Mouse (Mus musculus): ENCODE data around the gene Dnah2.
"Not testable (repeated sequence)": the region's sequence is repeated elsewhere in the genome, so short reads cannot be mapped to it uniquely, and the experiment has no call there.

Dnah2 gene

DNA sequence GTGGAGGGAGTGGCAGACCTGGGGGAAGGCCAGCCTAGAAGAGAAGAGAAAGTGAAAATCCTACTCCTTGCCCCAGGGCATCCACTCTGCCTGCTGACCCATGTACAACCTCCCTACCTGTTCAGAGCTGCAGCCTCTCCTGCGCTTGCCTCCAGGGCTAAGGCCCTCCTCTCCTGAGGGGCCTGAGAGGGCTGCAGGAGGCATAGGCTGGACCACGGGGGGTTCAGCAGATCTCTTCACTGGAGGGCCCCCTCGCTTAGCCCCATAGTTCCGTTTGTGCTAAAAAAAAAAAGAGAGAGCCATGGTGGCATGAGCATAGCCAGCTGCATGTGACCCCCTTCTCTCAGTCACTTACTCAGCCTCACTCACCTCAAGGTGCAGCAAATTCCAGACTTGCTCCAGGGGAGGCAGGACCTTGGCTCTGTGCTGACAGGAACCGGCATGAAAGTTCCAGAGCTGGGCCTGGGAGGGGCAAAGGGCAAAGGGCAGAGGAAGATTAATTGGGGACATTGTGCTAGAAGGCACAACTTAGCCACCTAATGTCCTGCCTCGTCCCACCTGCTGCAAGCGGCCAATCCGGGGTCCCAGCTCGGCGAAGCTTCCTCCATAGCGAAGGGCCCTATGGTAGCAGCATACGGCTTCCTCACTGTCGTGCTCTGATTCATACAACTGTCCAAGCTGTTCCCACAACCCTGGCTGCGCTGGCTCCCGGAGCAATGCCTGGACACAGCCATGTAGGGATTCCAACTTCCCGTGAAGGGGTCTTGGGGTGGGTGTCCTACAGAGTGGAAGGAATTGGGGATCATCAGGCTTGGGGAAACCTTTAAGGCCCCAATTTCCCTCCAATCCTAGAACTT is 141.8 kb downstream of the Dnah2 start:
- DNase-seq (ENCODE audit: low spot score): no peak

DNA sequence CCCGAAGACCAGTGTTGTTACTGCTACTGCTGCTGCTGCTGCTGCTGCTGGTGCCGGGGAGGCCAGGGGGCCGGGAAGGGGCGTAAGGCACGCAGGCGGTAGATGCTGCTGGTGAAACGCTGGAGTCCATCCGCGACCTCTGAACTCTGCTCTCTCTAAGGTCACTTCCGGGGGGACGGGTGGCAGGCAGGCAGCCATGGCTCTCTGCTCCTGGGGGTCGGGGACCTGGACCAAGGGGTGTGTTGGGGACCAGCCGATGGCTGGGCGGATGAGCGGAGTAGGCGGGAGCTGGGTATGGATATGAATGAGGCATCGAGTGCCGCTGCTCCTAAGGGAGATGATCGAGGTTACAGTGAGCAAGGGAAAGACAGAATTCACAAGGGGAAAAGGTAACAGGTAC is 142.6 kb downstream of the Dnah2 start:
- DNase-seq (ENCODE audit: low spot score): no peak

DNA sequence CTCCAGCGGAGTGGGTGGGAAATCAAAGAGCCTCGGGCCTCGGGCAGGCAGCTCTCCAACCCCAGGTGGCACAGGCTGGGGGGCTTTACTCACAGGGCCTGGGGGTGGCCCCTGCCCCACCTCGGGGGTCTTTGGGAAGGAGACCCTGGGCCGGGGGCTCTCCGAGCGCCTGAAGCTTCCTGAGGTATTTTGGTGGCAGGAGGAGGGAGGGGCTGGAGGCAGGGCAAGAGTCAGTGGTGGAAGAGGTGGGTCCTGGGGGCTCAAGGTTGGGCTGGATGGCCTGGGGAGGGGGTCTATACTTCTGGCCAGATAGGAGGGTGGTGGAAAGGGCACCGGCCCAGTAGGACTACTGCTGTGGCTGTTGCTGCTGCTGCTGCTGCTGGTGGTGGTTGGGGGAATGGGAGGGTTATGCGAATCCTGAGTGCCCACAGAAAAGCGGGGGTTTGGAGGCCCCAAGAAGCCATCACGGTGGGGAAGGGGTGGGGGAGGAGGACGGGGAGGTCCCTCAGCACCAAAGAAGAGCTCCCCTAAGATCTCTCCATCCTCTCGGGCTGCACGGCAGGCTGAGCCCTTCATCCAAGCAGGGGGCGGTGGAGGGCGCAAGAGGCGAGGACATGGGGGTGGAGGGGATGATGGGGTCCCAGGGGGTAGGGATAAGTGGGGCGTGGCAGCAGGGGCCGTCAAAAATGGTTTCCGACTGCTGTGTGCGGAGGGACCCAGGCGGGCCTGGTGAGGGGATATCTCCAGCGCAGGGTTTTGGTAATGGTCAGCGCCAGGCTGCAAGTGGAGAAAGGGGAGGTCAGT is 143.3 kb downstream of the Dnah2 start:
- DNase-seq (ENCODE audit: low spot score): no peak

DNA sequence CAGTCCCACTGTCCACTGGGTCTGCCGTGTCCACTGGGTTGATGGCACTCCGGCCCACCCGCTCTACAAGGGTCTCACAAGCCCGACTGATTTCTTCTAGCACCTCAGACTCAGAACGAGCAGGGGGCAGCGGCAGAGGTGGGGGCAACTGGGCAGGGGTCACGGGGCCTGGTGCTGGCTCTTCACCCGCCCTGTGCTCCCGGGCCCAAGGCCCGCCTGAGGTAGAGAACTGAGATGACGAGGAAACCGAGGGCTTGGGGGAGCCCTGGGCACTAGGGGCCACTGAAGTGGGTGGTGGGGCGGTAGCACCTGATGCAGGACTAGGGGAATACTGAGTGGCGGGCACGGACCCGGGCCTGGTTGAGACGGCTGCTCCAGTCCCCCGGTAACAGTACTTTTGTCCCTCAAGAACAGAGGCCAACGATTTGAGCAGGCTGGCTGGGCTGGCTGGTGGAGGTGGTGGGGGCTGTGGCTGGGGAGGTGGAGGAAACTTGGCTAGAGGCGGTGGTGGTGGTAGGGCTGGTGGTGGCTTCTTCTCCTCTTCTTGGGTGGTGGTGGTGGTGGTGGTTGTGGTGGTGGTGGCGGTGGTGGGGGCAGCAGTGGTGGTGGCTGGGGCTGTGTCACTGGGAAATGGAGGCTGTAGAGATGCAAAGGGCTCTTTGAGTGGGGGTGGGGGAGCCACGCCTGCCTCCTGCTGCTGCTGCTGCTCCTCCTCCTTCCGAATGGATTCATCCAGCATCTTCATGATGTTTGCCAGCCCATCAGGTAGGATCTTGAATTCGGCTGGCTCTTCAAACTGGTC is 144.1 kb downstream of the Dnah2 start:
- DNase-seq (ENCODE audit: low spot score): no peak

DNA sequence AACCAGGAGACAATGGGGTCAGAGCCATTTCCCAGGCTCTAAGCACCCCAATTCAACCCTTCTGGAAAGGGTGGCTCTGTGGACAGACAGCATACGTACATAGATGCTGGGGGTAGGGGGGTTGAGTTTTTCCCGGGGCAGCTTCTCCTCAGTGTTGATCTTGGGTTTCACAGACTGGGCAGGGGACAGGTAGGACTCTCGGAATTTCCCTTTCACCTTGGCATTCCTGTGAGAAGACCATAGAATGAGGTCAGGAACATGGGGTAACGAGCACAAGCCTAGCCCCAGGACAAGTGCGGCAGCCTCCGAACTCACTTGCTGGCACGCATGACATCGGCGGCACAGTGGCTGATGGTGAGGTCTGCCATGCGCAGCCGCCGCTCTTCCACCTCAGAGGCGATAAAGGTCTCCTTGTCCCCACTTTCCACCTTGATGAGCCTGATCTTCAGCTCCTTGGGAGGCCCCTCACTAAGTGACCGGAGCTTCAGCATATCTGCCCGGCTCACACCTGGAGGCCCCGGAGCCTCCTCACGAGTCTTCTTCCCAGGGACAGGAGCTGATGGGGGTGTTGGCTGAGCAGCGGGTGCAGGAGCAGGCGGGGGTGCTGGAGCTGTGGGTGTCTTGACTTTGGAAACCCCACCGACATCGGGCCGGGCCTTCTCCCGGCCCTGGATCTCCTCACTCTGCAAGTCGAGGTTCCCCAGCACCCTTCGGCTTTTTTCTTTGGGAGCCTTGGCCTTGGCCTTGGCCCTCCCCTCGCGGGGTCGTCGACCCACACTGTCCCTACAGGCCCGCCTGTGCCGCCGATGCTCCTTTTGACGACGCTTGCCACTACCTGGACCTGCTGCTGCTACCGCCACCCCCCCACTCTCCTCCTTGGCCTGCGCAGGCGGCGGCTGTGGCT is 145.0 kb downstream of the Dnah2 start:
- DNase-seq (ENCODE audit: low spot score): no peak

DNA sequence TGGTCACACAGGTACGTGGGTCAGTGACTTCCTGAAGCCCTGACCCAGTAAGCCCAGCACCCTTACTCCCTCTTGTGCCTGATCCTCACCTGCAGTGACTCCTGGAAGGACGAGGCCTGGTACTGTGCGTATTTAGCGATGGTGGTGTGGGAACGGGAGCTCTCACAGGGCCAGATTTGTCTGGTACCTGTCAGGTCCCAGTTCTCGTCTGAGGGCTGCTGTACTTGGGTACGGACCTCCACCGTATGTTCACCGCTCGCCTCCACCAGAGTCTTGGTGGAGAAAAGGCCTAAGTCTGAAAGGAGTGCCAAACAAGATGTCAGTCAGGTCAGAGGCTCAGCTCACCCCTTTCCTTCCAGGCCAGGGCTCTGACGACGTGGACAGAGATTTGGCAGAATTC is 146.9 kb downstream of the Dnah2 start:
- DNase-seq (ENCODE audit: low spot score): no peak

DNA sequence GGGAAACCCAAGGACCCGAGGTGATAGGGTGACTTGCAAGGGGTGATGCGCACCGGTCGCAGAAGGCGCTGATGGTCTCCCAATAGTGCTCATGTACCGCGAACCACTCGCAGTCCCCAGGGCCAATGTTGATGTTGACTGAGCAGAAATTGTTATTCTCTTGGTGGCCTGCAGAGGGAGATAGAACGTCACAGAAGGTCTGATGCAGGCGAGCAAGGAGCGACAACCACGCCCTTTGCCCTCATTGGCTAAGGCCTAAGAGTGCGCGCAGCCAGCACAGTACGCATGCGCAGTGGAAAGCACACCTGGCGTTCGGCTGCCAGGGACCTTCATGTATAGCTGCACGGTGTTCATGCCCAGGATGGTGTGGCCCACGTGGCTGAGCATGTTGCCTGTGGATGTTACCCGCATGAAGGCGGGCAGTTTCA is 147.7 kb downstream of the Dnah2 start:
- peak; percentile 72 for DNase-seq (ENCODE audit: low spot score)

DNA sequence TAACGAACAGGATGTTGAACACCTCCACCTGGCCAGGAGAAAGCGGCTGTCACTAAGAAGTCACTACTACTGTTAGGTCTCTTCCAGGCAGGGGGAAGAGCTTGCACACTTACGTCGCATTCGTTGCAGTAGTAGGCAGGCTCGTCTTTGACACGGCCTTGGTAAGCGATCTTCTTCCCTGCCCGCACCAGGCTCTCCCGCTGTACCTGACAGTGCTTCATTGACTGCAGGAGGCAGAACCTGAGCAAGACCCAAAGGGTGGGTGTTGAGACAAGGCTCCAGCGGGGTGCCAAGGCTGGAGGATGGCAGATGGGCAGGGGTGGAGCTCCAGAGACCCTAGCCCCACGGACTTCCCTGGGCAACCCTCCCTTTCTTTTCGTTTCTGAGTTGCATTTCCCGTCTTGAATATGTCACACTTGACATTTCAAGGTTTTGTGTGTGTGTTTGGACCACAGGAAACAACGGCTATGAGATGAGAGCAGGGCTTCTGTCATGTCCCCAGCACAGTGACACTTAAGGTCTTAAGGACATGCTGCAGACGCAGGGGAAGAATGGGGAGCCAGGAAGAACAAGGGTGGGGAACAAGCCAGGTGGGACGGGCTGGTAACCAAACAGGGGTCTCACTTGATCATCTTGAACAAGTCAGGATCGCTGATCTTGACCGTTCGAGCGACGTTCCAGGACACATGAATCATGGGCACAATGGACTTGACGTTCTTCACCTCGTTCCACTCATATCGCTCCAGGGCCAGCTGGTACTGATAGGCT is 148.6 kb downstream of the Dnah2 start:
- DNase-seq (ENCODE audit: low spot score): no peak

DNA sequence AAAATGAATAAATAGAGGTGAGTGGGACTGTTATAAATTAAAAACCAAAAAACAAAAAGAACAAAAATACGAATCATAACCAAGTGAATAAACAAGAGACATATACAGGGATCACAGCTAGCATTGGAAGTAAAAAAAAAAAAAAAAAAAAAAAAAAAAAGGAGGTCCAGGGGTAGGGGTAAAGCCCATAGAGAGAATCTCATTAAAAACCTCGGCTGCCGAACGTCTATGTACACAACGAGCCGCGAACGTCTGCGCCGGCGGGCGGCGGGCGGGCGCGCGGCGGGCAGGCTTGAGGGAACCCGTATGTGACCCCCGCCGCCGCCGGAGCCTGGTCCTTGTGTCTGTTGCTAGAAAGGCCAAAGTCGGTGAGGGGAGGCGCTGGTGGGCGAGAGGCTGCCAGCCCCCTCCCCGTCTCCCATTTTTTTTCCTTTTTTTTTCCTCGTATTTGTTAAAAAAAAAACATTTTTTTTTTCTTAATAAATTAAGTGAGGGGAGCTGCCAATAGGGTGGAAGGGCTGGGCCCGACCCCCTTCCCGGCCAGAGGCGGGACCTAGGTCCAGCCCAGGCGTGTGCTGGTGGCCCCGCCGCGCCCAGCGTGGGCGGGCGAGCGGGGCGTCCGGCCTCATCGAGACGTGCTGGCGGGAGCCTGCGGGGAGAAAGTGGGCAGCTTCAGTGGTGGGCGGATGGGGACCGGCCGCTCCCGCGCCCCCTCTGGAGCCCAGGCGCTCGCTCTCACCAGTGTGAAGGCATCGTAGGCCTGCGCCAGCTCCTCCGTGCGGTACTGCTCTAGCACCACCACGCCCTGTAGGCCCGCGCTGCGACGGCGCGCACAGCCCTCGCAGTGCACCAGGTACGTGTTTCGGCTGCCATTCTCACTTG is 149.5 kb downstream of the Dnah2 start:
- DNase-seq (ENCODE audit: low spot score): no peak

DNA sequence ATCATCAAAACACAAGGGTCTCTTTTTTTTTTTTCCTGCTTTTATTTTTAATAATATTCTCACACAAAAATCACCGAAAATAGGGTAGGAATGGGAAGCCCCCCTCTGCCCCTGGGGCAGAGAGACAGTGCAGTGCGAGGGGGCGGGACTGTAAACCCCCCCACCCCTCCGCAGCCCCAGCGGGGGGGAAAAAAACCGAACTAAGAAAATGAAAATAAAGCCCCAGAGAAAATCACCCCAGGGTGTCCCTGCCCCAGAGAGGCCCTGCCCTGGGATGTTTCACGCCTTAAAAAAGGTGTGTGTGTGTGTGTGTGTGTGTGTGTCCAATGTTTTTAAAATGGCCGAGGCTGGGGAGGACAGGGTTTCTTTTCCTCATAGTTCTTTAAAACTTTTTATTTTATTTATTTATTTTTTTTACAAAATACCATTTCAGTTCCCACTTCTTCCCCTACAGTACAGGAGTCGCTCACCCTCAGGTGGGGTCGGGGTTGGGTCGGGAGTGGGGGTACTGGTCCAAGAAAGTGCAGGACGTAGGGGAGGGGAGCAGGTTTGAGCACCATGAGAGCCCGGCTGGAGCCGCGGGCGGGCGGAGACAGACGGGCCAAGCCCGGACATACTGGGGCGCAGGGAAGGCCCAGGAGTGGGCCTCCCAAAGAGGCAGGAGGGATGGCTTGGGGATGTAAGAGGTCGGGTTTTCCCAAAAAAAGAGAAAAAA is 150.3 kb downstream of the Dnah2 start:
- no peak for DNase-seq (ENCODE audit: low spot score)

DNA sequence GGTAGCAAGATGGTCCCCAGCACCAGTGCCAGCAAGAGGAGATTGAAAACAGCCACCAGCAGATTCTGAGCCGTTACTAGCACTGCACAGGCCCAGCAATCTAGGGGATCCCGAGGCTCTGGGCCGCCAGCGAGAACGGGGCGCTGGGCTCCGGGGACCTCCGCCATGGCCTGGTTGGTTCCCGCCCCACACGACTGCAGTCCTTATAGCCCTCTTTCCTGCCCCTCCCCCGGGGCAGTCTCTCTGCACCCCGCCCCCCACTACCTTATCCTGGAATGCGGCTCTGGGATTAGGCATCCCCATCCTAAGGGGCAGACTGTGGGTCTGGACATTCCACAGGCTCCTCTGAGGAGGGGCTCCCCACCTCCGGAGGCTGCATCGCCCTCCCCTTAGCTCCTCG is 150.9 kb downstream of the Dnah2 start, which contains the start of gene Tmem88:
Gene Tmem88, minus strand, starts transcription at position 176 of the 400 bp plus-strand sequence.
- no peak for DNase-seq (ENCODE audit: low spot score)

DNA sequence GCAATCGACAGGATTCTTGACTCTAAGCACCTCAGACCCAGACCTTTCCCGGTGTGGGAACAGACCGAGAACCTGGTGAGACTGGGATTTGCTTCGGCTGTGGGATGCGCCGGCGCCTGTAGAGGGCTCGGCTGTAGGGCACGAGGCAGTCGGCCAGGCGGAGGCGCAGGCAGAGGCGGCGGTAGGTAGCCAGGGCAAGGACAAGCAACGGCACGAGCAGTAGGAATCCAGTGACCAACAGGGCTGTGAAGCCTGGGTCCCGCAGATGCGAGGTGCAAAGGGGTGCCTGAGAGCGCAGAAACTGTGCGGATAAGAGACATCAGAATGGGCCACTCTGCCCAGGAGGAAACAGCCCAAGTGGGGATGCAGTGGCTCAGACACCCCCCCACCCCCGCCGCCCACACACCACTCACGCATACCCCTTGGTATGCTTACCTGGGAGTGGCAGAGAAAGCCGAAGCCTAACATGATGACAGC is 151.3 kb downstream of the Dnah2 start:
- no peak for DNase-seq (ENCODE audit: low spot score)

DNA sequence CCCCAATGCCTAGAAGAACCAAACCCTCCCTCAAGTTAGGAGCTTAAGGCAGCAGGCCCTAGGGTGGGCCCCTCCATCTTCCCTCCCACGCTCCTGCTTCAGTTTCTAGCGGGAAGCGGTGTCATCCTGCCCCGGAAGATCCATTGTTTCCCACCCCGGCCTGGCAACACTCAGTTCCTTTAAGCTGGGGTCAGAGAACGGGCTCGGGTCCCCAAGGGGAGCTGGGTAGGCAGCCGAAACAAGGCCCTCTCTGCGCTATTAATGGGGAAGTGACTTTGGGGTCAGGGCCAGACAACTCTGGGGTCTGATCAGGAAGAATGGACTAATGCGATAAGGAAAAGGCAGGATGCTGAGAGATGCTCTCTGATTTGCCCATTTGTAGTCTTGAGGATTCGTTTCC is 152.1 kb downstream of the Dnah2 start:
- DNase-seq (ENCODE audit: low spot score): no peak

DNA sequence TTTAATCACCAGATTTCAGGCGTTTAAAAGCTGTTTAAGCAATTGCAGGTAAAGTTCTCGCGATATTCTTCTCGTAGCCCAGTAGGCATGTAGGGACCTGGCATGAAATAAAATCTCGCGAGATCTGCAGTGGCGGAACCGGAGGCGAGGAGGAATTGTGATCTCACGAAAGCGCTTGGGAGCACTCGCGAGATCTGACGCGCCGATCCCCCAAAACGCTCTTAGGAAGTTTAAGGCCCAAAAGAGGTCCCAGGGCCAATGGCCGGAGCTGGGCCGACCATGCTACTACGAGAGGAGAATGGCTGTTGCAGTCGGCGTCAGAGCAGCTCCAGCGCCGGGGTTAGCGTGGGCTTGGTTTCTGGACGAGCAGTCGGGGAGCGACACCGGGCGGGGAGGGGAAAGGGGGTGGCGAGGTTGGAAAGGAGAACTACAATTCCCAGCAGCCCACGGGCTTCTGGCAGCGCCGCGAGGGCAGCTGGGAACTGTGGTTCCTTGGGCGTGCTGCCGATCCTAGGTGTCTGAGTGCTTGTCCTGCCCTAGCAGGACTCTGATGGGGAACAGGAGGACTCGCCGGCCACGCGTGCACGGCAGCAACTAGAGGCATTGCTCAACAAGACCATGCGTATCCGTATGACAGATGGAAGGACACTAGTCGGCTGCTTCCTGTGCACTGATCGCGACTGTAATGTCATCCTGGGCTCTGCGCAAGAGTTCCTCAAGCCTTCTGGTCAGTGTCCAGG is 153.1 kb downstream of the Dnah2 start:
- peak; percentile 99 for DNase-seq (ENCODE audit: low spot score)

DNA sequence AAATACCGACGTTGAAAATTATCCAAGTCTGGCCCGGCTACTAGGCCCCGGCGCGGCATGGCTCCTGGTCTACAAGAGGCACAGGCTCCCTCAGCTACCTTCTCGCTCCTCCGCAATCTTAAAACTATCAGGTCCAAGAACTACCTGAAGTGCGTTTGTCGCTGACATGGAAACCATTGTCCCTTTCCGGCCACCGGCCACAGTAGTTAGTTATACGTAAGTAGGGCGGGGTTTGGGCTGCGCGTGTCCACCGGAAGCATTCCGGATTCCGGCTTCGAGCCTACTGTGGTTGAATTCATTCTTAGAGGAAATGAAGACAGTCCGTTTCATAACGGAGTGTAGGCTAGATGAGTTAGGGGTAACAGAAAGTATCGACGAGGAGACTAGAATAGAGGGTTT is 153.7 kb downstream of the Dnah2 start, which contains the start of the genes Naa38 and Cyb5d1:
Gene Naa38, plus strand, starts transcription at position 253 of the 399 bp plus-strand sequence.
Gene Cyb5d1, minus strand, starts transcription at position 397 of the 399 bp plus-strand sequence.
- not testable (repeated sequence) for DNase-seq (ENCODE audit: low spot score)

DNA sequence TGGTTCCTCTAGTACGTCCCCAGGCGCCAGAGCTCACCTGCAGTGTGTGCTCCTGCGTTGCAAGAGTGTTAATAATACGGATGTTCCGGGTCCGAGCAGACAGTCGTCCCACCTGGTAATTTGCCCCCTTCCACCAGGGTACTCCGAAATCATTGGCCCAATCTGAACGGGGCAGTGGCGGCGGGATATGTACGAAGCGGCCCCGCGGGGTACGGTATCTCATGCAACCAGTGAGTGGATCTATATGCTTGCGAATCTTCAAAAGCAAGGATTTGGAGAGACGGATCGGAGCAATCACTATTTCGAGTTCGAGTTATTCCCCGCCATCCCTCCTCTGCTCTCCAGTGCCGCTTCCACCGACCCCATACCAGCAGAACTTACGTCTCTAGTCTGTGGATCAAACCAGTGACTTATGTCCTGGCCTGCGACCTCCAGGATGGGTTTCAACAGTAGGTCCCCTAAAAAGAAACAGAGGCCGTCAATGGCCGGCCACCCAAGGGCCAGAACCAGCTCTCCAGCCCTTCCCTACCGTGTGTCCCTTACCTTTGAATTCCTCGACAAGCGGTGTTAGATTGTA is 154.2 kb downstream of the Dnah2 start:
- peak; percentile 29 for DNase-seq (ENCODE audit: low spot score)

DNA sequence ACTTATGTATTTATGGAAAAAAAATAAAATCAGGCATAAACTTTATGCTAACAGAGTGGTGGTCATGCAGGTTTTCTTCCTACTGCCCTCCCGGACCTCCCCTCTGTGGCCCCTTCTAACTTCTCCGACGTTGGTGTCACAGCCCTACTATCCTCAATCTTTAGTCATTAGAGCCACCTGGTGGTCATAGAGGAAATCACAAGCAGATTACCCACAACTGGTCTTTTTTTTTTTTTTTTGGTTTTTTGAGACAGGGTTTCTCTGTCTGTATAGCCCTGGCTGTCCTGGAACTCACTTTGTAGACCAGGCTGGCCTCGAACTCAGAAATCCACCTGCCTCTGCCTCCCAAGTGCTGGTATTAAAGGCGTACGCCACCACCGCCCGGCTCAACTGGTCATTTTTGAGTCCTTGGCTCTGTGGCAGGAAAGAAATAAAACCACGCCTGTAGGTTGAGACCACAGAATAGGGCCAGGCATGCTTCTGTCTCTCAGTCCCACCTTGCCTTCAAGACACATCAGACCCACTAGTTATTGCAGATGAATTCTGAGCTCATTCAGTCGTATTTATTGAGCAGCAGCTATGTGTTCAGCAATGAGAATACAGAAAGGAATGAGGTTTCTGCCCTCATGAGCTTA is 158.4 kb downstream of the Dnah2 start:
- peak; percentile 88 for DNase-seq (ENCODE audit: low spot score)
